Mouse (Mus musculus) right cerebral cortex, adult 2 months (tissue): ENCODE results near the gene Olfr1495.
"Not testable (repeated sequence)": the region's sequence is repeated elsewhere in the genome, so short reads cannot be mapped to it uniquely, and the experiment has no call there.

ENCODE experiments used
- DNase-seq, 2 experiments: peaks; one replicate each; pipeline ENCODE4 v3.0.0; 2021 to 2022; ENCODE audit warnings: low spot score in 2 of 2

Olfr1495 gene

GRCm38 (mm10) chr19:13764306-13764705 is at the start of gene Olfr1495:
TSS of gene Olfr1495 (plus strand) at chr19:13764606.
- no peak for DNase-seq

- no peak for DNase-seq
These were observed 41.4 kb upstream of the Olfr1495 start, which contains the start of gene Olfr1493-ps1 for GRCm38 (mm10) chr19:13722978-13723377. TSS of gene Olfr1493-ps1 (plus strand) at chr19:13723278.

GRCm38 (mm10) chr19:13739428-13739827 is 25.0 kb upstream of the Olfr1495 start, which contains the start of gene Olfr1494:
TSS of gene Olfr1494 (plus strand) at chr19:13739728.
- DNase-seq: no peak

GRCm38 (mm10) chr19:13749366-13749765 is 15.0 kb upstream of the Olfr1495 start:
- DNase-seq: no peak

- no peak for DNase-seq
These were observed 4.3 kb downstream of the Olfr1495 start for GRCm38 (mm10) chr19:13768565-13769276.

- no peak for DNase-seq
These were observed 13.2 kb downstream of the Olfr1495 start, which contains the start of gene Olfr1496 for GRCm38 (mm10) chr19:13777578-13777977. TSS of gene Olfr1496 (plus strand) at chr19:13777878.

GRCm38 (mm10) chr19:13798102-13798501 is 33.7 kb downstream of the Olfr1495 start, which contains the start of gene Olfr1497:
TSS of gene Olfr1497 (minus strand) at chr19:13798202.
- no peak for DNase-seq

- not testable (repeated sequence) for DNase-seq
These were observed 41.1 kb downstream of the Olfr1495 start for GRCm38 (mm10) chr19:13805486-13805885.

GRCm38 (mm10) chr19:13812823-13813222 is 48.4 kb downstream of the Olfr1495 start:
- no peak for DNase-seq

GRCm38 (mm10) chr19:13818827-13819226 is 54.4 kb downstream of the Olfr1495 start:
- DNase-seq: peak; percentile 4 to 7

- no peak for DNase-seq
These were observed 54.9 kb downstream of the Olfr1495 start, which contains the start of gene Olfr1499 for GRCm38 (mm10) chr19:13819347-13819746. TSS of gene Olfr1499 (minus strand) at chr19:13819447.
